Mouse (Mus musculus): ENCODE data around the gene Tmem109. TPM values are rescaled to one million over a fixed set of nuclear protein-coding genes. Genes with fewer than 3 reads are reported as not detected.

Gene Tmem109
- polyA plus RNA-seq, 1 experiment from 2014 or later: 108 TPM

DNA sequence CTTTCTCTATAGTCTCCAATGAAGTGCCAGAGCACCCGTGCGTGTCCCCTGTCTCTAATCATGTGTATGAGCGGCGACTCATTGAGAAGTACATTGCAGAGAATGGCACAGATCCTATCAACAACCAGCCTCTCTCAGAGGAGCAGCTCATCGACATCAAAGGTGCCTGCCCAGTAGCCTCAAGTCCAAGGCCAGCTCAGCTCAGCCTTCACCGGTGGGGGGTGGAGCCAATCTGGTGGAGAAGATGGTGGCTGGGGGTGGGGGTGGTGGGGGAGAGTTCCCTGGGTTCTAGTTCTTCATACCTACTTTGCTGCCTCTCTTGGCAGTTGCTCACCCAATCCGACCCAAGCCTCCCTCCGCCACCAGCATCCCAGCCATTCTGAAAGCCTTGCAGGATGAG lies 15.7 kb upstream of the Tmem109 start:
- Histone ChIP-seq H3K36me3 (ENCODE audit: control insufficient read depth, insufficient read depth) (peaks cover 38% of the 10 kb centered on the region), H3K4me3 (ENCODE audit: low read length) (peak overlapping the region; percentile 79), H3K4me1 (ENCODE audit: control insufficient read depth, insufficient read depth, low read length) (peaks cover 18% of the 10 kb centered on the region), H3K27ac (ENCODE audit: low read length) (peak overlapping the region; percentile 92), H3K4me2 (ENCODE audit: low read depth, low read length) (peak overlapping the region; percentile 80), H3K27me3 (ENCODE audit: control insufficient read depth, insufficient read depth, low read length) (no peaks in the 10 kb centered on the region), H3K9ac (ENCODE audit: low read length) (peak overlapping the region; percentile 90), H3K9me3 (replicated peaks; ENCODE audit: control insufficient read depth, low read length) (no peaks in the 10 kb centered on the region)
- 71% methylated on average over 8 of the region's 8 CpGs for WGBS
- no peak for ATAC-seq (replicated peaks; ENCODE audit: extremely low read depth, insufficient read depth, low FRiP score)

DNA sequence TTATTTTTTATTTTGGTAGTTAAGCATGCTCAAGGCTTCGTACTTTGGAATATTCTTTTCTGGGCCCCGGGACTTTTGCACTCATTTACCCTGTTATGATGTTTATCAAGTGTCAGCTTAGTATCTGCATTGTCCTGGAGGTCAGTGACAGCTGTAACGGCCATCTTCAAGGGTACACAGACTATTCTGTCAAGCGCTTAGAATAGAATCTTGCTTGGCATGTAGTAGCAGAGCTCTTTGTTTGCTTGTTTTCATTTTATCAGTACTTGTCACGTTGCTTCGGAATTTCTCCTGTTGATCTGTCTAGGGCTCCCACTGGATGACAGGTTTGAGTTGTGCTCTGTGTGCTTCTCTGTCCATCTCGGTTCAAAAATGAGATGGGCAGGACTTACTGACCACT lies 15.0 kb upstream of the Tmem109 start:
- peaks cover 32% of the 10 kb centered on the region for H3K36me3 ChIP-seq (ENCODE audit: control insufficient read depth, insufficient read depth)
- H3K27me3 ChIP-seq (ENCODE audit: control insufficient read depth, insufficient read depth, low read length): no peaks in the 10 kb centered on the region
- H3K4me3 ChIP-seq (ENCODE audit: low read length): peak overlapping the region; percentile 79
- 39% methylated on average over 7 of the region's 7 CpGs for WGBS
- H3K9me3 ChIP-seq (replicated peaks; ENCODE audit: control insufficient read depth, low read length): no peaks in the 10 kb centered on the region
- H3K4me2 ChIP-seq (ENCODE audit: low read depth, low read length): peak overlapping the region; percentile 80
- peaks cover 18% of the 10 kb centered on the region for H3K4me1 ChIP-seq (ENCODE audit: control insufficient read depth, insufficient read depth, low read length)
- ATAC-seq (replicated peaks; ENCODE audit: extremely low read depth, insufficient read depth, low FRiP score): 0 out of 2 replicates have a peak, but pooled peaks have one; percentile 3
- H3K27ac ChIP-seq (ENCODE audit: low read length): peak overlapping the region; percentile 92
- peak overlapping the region; percentile 90 for H3K9ac ChIP-seq (ENCODE audit: low read length)

DNA sequence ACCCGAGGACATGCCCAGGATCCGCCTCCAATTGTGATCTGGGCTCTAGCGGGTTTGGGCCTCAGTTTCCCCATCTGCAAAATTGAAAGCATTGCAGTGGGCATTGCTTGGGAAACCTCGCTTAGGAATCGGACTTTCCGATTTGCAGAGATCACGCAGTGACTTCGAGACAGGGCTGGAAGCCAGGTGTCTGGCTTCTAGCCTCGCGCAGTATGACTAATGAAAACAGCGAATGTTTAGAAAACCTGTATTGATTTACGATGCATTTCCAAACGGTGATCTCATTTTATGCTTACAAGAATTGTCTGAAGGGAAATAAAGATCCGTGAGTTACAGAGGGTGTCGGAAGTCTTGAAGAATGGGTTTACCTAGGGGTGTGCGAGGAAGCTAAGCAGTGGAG lies 13.9 kb upstream of the Tmem109 start:
- Histone ChIP-seq H3K36me3 (ENCODE audit: control insufficient read depth, insufficient read depth) (peaks cover 21% of the 10 kb centered on the region), H3K4me1 (ENCODE audit: control insufficient read depth, insufficient read depth, low read length) (peaks cover 18% of the 10 kb centered on the region), H3K27ac (ENCODE audit: low read length) (peak overlapping the region; percentile 92), H3K9ac (ENCODE audit: low read length) (peak overlapping the region; percentile 90), H3K4me2 (ENCODE audit: low read depth, low read length) (peak overlapping the region; percentile 80), H3K9me3 (replicated peaks; ENCODE audit: control insufficient read depth, low read length) (no peaks in the 10 kb centered on the region), H3K4me3 (ENCODE audit: low read length) (peak overlapping the region; percentile 79), H3K27me3 (ENCODE audit: control insufficient read depth, insufficient read depth, low read length) (no peaks in the 10 kb centered on the region)
- WGBS: 1% methylated on average over 16 of the region's 16 CpGs
- no peak for ATAC-seq (replicated peaks; ENCODE audit: extremely low read depth, insufficient read depth, low FRiP score)

DNA sequence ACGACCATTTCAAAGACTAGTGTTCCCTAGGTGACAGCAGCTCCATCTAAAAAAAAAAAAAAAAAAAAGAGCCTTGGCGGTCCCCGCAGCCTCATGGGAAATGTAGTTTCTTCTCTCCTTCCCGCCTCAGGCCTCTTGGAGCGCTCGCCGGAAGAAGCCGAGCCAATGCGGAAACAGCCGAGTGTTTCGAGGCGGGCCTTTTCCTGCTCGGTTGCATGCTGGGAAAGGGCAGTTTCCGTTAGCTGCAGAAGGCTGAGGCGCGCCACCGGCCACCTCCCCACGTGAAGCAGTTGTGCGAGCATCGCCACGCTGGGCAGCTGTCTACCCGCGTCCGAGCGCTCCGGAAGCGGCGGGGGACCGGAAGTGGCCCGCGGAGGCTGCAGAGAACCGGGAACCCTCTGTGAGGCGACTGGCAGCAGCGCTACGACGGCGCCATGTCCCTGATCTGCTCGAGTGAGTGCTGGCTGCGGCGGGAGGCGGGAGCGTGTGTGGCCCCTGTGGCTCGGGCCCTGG lies 13.3 kb upstream of the Tmem109 start, which contains the start of gene Prpf19:
Gene Prpf19 (plus strand): TSS at position 216 of the 513 bp plus-strand sequence.
- H3K36me3 ChIP-seq (ENCODE audit: control insufficient read depth, insufficient read depth): peaks cover 15% of the 10 kb centered on the region
- under 1% methylated on average over 43 of the region's 43 CpGs for WGBS
- H3K9ac ChIP-seq (ENCODE audit: low read length): peak within 1 kb of the TSS; percentile 90
- H3K4me1 ChIP-seq (ENCODE audit: control insufficient read depth, insufficient read depth, low read length): peaks cover 18% of the 10 kb centered on the region
- peak within 1 kb of the TSS; percentile 92 for H3K27ac ChIP-seq (ENCODE audit: low read length)
- H3K4me3 ChIP-seq (ENCODE audit: low read length): peak within 1 kb of the TSS; percentile 79
- H3K9me3 ChIP-seq (replicated peaks; ENCODE audit: control insufficient read depth, low read length): no peaks in the 10 kb centered on the region
- no peaks in the 10 kb centered on the region for H3K27me3 ChIP-seq (ENCODE audit: control insufficient read depth, insufficient read depth, low read length)
- peak; percentile 92 for ATAC-seq (replicated peaks; ENCODE audit: extremely low read depth, insufficient read depth, low FRiP score)
- H3K4me2 ChIP-seq (ENCODE audit: low read depth, low read length): peak within 1 kb of the TSS; percentile 80

DNA sequence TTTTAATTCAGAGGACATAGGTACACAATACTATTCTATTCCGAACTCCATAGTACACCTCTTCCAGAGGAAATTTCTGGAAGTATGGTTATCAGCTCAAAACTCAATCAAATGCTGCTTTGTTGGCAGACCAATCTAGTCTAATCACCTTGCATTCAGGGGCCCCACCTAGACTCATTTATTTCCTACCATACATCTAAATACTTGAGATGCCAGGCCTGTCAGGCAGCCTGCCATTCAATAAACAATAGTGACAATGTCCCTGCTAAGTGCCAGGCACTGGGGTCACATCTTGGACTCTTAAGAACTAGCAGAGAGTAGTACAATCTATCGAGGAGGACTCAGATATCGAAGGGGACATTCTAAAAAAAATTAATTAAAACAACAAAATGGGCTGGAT lies 10.4 kb upstream of the Tmem109 start:
- H3K4me2 ChIP-seq (ENCODE audit: low read depth, low read length): no peak overlapping the region
- WGBS: 87% methylated on average over 3 of the region's 3 CpGs
- no peak overlapping the region for H3K9ac ChIP-seq (ENCODE audit: low read length)
- peaks cover 13% of the 10 kb centered on the region for H3K4me1 ChIP-seq (ENCODE audit: control insufficient read depth, insufficient read depth, low read length)
- no peak for ATAC-seq (replicated peaks; ENCODE audit: extremely low read depth, insufficient read depth, low FRiP score)
- no peaks in the 10 kb centered on the region for H3K27me3 ChIP-seq (ENCODE audit: control insufficient read depth, insufficient read depth, low read length)
- H3K27ac ChIP-seq (ENCODE audit: low read length): no peak overlapping the region
- H3K36me3 ChIP-seq (ENCODE audit: control insufficient read depth, insufficient read depth): no peaks in the 10 kb centered on the region
- H3K9me3 ChIP-seq (replicated peaks; ENCODE audit: control insufficient read depth, low read length): no peaks in the 10 kb centered on the region
- no peak overlapping the region for H3K4me3 ChIP-seq (ENCODE audit: low read length)

DNA sequence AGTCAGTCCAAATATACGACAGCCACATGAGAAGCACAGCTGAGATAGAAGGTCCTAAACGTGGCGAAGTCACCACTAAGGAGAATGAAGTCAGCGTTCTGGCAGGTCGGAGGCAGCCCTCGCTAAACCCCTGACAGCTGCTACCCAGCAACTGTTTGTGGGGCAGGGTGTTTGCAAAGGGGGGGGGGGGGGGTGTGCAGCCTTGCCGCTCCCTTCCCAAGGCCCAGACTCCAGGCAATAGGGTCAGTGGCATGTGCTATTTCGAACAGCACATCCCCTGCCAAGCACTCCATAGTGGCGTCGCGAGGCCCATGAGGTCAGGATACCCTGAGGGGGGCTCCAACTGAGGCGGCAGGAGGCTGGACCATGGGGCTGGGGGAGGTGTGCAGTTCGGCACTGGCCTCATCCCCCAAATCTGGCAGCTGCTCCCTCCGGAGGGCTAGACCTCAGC lies 801 bp downstream of the Tmem109 start:
- peak; percentile 68 for ATAC-seq (replicated peaks; ENCODE audit: extremely low read depth, insufficient read depth, low FRiP score)
- Histone ChIP-seq H3K4me1 (ENCODE audit: control insufficient read depth, insufficient read depth, low read length) (peaks cover 14% of the 10 kb centered on the region), H3K36me3 (ENCODE audit: control insufficient read depth, insufficient read depth) (no peaks in the 10 kb centered on the region; the same call in 1 of the 2 replicates), H3K27me3 (ENCODE audit: control insufficient read depth, insufficient read depth, low read length) (no peaks in the 10 kb centered on the region), H3K27ac (ENCODE audit: low read length) (peak overlapping the region; percentile 95), H3K9ac (ENCODE audit: low read length) (peak overlapping the region; percentile 82), H3K4me3 (ENCODE audit: low read length) (peak overlapping the region; percentile 73), H3K4me2 (ENCODE audit: low read depth, low read length) (peak overlapping the region; percentile 91), H3K9me3 (replicated peaks; ENCODE audit: control insufficient read depth, low read length) (peaks cover 7% of the 10 kb centered on the region)
- WGBS: under 1% methylated on average over 14 of the region's 14 CpGs

DNA sequence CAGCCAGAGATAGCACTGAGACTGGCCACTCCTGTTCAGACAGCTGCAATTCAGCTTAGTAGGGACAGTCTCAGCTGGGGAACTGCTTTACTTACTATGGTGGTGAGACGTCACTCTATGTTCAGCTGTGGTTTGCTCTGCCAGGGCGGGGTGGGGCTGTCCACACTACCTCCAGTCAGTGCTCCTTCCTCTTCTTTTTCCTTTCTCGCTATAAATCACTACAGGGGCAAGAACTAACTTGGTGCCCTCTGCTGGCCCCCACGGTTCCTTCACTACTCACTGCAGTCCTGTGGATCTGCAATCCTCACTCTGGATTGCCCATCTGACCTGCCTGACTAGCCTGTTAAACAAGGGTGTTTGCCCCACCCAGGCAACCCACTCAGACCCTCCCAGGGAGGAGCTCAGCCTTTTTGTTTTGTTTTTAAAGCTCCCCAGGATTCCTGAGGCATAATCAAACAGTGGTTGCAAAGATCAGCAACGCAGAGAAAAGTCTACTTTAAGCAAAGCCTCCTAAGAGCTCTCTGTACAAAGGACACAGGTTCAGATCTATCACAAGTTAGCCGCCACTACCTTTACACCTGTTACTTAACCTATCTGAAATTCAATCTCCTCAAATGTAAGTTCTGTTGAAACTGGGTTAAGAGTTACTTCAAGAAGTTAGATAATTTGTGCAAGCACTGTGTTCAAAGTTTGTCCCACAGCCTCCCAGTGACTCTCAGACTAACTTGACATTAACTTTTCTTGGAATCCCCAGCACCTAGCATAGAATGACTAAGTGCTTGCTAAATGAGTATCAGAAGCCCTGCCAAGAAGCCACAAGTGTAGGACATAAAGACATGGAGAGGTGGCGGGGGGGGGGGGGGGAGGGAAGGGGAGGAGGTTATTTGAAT lies 1.5 kb downstream of the Tmem109 start:
- H3K4me1 ChIP-seq (ENCODE audit: control insufficient read depth, insufficient read depth, low read length): peaks cover 14% of the 10 kb centered on the region
- peak overlapping the region; percentile 73 for H3K4me3 ChIP-seq (ENCODE audit: low read length)
- H3K9ac ChIP-seq (ENCODE audit: low read length): peak overlapping the region; percentile 82
- H3K36me3 ChIP-seq (ENCODE audit: control insufficient read depth, insufficient read depth): no peaks in the 10 kb centered on the region; the same call in 1 of the 2 replicates
- peak overlapping the region; percentile 95 for H3K27ac ChIP-seq (ENCODE audit: low read length)
- no peak for ATAC-seq (replicated peaks; ENCODE audit: extremely low read depth, insufficient read depth, low FRiP score)
- no peaks in the 10 kb centered on the region for H3K27me3 ChIP-seq (ENCODE audit: control insufficient read depth, insufficient read depth, low read length)
- H3K9me3 ChIP-seq (replicated peaks; ENCODE audit: control insufficient read depth, low read length): peaks cover 7% of the 10 kb centered on the region
- peak overlapping the region; percentile 91 for H3K4me2 ChIP-seq (ENCODE audit: low read depth, low read length)
- WGBS: 39% methylated on average over 7 of the region's 7 CpGs

DNA sequence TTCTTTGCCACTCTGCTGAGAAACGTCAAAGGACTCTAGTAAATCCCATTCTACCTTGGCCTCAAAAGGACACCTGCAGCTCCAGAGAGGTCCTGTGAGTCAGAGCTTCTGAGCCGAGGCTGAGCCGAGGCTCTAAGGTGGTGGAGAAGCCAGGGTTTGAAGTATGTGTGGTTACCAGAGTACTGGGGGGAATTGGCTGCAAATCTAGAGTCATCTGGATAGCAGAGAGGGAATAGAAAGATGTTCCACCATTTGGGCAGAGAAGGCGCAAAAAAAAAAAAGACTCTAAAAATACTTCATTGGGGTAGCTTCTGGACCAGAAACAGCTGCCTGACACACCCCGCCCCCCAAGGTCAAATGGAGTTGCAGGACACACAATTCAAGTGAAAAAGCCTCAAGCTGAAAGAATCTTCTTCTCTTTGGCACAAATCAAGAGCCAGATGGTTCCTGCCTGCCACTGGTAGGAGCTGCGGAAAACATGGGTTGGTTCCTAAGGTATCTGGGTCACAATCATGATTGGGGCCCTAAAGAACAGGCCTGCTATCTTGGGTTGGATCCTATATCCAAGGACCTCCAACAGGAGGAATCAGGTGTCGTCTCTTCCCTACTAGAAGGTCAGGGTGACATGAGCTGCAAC lies 3.5 kb downstream of the Tmem109 start:
- Histone ChIP-seq H3K4me2 (ENCODE audit: low read depth, low read length) (no peak overlapping the region), H3K9me3 (replicated peaks; ENCODE audit: control insufficient read depth, low read length) (no peaks in the 10 kb centered on the region), H3K9ac (ENCODE audit: low read length) (no peak overlapping the region), H3K36me3 (ENCODE audit: control insufficient read depth, insufficient read depth) (peaks cover 8% of the 10 kb centered on the region), H3K4me3 (ENCODE audit: low read length) (no peak overlapping the region), H3K27ac (ENCODE audit: low read length) (no peak overlapping the region), H3K4me1 (ENCODE audit: control insufficient read depth, insufficient read depth, low read length) (peaks cover 14% of the 10 kb centered on the region), H3K27me3 (ENCODE audit: control insufficient read depth, insufficient read depth, low read length) (no peaks in the 10 kb centered on the region)
- ATAC-seq (replicated peaks; ENCODE audit: extremely low read depth, insufficient read depth, low FRiP score): no peak
- WGBS: 79% methylated on average over 7 of the region's 7 CpGs
